In genomic region chr1:80665761-80666160, GRCm38 (mm10) we compare ENCODE assay signal across 23 mouse cellular contexts.
DNase-seq lines count a peak whose midpoint lies in the region; ATAC-seq lines count a peak whose summit lies in the region.
"Had no signal": no experiment of that assay in that cellular context is flagged by ENCODE, and none has a peak within 500 bp of the region (broad histone marks: within the 10 kb centered on the region; RNA-seq: fewer than 3 reads in every experiment).

No protein-coding gene starts in this region.

- ATAC-seq in CD4-positive, CD25-positive, alpha-beta regulatory T cell, adult 4 months: no peak
- ATAC-seq: forebrain, embryonic 15.5 days; intestine, embryonic 16.5 days had no signal

- DNase-seq in CD4-positive, CD25-positive, alpha-beta regulatory T cell, adult 2 months (ENCODE audit: low read depth, low spot score): peak; percentile 20
- DNase-seq in spleen, postnatal 36 days (ENCODE audit: low spot score in 2 of 2): peak; percentile 10 to 45
- no peak for DNase-seq in spleen, adult 12 weeks (ENCODE audit: low spot score)
- DNase-seq in splenic B cell, adult 2 months (ENCODE audit: low read depth, low spot score): peak; percentile 71
- no peak for DNase-seq in adrenal gland, postnatal 10 days
- no peak for DNase-seq in limb, embryonic 10.5 days (ENCODE audit: low spot score)
- DNase-seq: cerebellum, adult 18-20 months; cerebellum, postnatal 14 days; embryo, embryonic 11 days; gastrocnemius, postnatal 25 days; kidney, postnatal 14 days; lung, embryonic 14.5 days; midbrain, embryonic 14.5 days; right cerebral cortex, adult 18-20 months had no signal

- no peaks in the 10 kb centered on the region; the same call in 1 of the 2 replicates for H3K27me3 ChIP-seq in splenic B cell, adult 2 months (ENCODE audit: control insufficient read depth, insufficient read depth, low read length, poor library complexity, severe bottlenecking)
- H3K27me3 ChIP-seq in limb, embryonic 10.5 days (ENCODE audit: low read depth, poor library complexity, severe bottlenecking): no peaks in the 10 kb centered on the region
- H3K27me3 ChIP-seq: embryonic facial prominence, embryonic 12.5 days; forebrain, embryonic 15.5 days; hindbrain, embryonic 13.5 days; limb, embryonic 13.5 days had no signal

- H3K9me3 ChIP-seq in limb, embryonic 10.5 days (replicated peaks): no peaks in the 10 kb centered on the region
- H3K9me3 ChIP-seq: embryonic facial prominence, embryonic 12.5 days; forebrain, embryonic 15.5 days; hindbrain, embryonic 13.5 days; limb, embryonic 13.5 days had no signal

- no peaks in the 10 kb centered on the region for H3K36me3 ChIP-seq in macrophage (ENCODE audit: inconsistent target)
- no peaks in the 10 kb centered on the region for H3K36me3 ChIP-seq in splenic B cell, adult 2 months (ENCODE audit: control insufficient read depth, insufficient read depth, low read length, poor library complexity, severe bottlenecking)
- H3K36me3 ChIP-seq in limb, embryonic 10.5 days: no peaks in the 10 kb centered on the region
- H3K36me3 ChIP-seq: embryonic facial prominence, embryonic 12.5 days; forebrain, embryonic 15.5 days; hindbrain, embryonic 13.5 days; limb, embryonic 13.5 days had no signal

- H3K4me1 ChIP-seq in limb, embryonic 10.5 days: no peaks in the 10 kb centered on the region
- H3K4me1 ChIP-seq: forebrain, embryonic 15.5 days; limb, embryonic 13.5 days had no signal

- peak overlapping the region; percentile 93 for H3K27ac ChIP-seq in macrophage
- no peak overlapping the region for H3K27ac ChIP-seq in limb, embryonic 10.5 days
- H3K27ac ChIP-seq: embryonic facial prominence, embryonic 12.5 days; forebrain, embryonic 15.5 days; hindbrain, embryonic 13.5 days; left cerebral cortex, adult 2 months; limb, embryonic 13.5 days; liver, embryonic 14.5 days had no signal

- H3K4me3 ChIP-seq in macrophage (ENCODE audit: inconsistent target): no peak overlapping the region
- no peak overlapping the region for H3K4me3 ChIP-seq in limb, embryonic 10.5 days
- H3K4me3 ChIP-seq: embryonic facial prominence, embryonic 12.5 days; forebrain, embryonic 15.5 days; hindbrain, embryonic 13.5 days; left cerebral cortex, adult 2 months; limb, embryonic 13.5 days had no signal

- H3K79me2 ChIP-seq in macrophage (ENCODE audit: inconsistent target): peaks cover 86% of the 10 kb centered on the region

Comparison
In these comparisons a context has a peak if more than half of its experiments do, and no peak if none do; other contexts are left out.
1. DNase-seq: peak in CD4-positive, CD25-positive, alpha-beta regulatory T cell, adult 2 months (single experiment), spleen, postnatal 36 days (2 of 2) and splenic B cell, adult 2 months (single experiment); none in spleen, adult 12 weeks (single experiment), adrenal gland, postnatal 10 days (single experiment) and limb, embryonic 10.5 days (single experiment).